Mouse (Mus musculus): ENCODE results near the gene Adcy2.

The Adcy2 gene

GRCm38 (mm10) chr13:68998918-68999801 is at the start of gene Adcy2:
Adcy2 (minus strand) TSS chr13:68999541.
- WGBS = 1% methylated on average over 96 of the region's 106 CpGs

- WGBS = 69% methylated on average over 5 of the region's 5 CpGs
Measured at GRCm38 (mm10) chr13:69036991-69037597, 37.8 kb upstream of the Adcy2 start.

DNA sequence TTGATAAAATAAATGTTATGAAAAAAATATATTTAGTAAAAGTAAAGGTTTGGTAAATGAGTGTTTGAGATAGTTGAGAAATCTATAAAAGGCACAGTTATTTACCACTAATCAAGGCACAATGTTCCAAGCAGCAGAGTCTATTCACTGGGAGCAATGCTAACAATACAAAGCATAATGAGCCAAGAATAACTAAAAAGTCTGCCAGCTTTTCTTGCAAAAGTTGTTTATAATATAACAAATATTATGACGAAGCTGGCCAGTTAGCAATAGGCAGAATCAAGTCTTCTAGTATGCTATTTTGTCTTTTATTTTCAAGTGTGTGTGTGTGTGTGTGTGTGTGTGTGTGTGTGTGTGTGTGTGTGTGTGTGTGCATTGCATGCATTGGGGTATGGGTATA is 35.3 kb upstream of the Adcy2 start:
- WGBS = 62% methylated on average over 1 of the region's 1 CpGs

- WGBS = 85% methylated on average over 7 of the region's 7 CpGs
Measured at GRCm38 (mm10) chr13:69033532-69033931, 34.2 kb upstream of the Adcy2 start.

DNA sequence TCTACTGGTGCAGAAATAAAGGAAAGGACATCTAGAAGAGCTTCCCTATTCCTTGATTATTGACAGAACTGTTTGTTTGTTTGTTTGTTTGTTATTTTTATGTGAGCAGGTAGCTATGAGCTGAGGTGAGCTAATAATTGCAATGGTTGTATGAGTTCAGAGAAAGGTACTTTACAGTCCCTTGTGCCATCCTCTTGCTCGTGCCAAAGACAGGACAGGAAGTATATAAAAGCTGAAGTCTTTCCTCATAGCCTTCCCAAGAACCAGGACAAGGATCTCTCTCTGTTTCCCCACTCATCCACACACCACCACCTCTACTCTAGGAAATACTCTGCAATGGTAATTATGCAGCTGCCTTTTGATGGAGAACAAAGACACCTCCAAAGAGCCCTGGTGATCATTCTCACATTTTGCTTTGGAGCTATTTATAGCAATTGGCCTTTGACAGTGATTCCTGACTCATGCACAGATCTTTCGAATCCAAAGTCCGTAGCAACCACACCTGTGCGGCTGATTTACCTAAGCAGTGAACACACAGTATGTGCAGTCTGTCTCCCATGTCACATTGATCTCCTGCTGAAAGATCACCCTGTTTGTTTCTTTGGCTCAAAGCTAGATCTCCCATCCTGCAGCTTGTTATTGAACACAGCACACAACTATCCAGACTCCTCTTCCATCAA is 29.9 kb upstream of the Adcy2 start:
- WGBS = 81% methylated on average over 4 of the region's 4 CpGs

DNA sequence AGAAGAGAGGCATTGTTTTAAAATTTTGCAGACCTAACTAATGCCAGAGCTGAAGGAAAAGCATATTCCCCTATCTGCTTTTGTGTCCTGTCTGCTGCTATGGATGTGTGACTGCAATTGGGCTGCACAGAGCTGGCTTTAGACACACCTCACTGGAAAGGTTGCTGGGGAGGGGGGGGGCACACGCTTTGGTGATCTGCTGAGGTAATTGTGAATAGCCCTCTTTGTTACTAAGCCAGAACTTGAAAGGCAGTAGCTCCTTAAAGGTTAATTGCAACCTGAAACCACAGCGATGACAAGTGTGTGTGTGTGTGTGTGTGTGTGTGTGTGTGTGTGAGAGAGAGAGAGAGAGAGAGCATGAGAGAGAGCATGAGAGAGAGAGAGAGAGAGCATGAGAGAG is 25.6 kb upstream of the Adcy2 start:
- WGBS = 45% methylated on average over 2 of the region's 2 CpGs

DNA sequence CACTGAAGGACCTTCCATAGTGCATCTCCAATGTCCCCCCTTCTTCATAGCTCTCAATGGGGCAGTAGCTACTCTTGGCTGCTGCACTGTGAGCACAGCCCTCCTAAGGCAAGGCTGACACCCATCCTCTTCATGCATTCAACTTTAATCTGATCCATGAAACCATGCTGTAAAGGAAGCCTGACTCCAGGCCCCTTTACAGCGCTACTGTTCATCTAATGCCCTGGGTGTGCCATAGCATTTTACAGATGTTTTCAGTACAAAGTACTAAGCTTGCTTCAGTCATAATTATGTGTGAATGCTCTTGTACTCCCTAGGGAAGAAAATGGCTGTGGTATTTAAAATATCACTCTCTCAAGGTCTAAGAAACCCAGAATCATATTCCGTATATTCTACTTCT is 23.9 kb upstream of the Adcy2 start:
- 94% methylated on average over 2 of the region's 2 CpGs for WGBS

DNA sequence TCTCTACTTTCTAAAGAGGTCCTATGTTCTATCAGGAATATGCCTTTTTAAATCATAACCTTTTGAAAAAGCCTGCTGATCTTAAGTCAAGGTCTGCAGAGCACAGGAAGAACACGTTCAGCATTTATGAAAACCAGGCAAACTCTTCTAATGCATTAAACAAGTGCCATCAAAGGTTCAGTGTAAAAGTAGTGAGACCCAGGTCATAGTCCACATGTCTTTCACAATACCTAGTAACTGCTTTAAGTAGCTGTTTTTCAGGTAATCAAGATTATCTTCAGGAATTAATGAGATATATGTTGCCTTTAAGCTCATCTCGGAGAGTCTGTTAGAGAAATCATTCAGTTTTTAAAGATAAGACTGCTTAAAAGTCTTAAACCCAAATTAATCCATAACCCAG is 21.2 kb upstream of the Adcy2 start:
- WGBS = 84% methylated on average over 2 of the region's 2 CpGs

- WGBS = 51% methylated on average over 5 of the region's 5 CpGs
Measured at GRCm38 (mm10) chr13:69006915-69007314, 7.6 kb upstream of the Adcy2 start.

GRCm38 (mm10) chr13:69006091-69006490 is 6.8 kb upstream of the Adcy2 start:
- 42% methylated on average over 4 of the region's 4 CpGs for WGBS

- 90% methylated on average over 4 of the region's 4 CpGs for WGBS
Measured at GRCm38 (mm10) chr13:69004406-69004805, 5.1 kb upstream of the Adcy2 start.

- WGBS = 63% methylated on average over 5 of the region's 5 CpGs
Measured at GRCm38 (mm10) chr13:69002631-69003030, 3.3 kb upstream of the Adcy2 start.

DNA sequence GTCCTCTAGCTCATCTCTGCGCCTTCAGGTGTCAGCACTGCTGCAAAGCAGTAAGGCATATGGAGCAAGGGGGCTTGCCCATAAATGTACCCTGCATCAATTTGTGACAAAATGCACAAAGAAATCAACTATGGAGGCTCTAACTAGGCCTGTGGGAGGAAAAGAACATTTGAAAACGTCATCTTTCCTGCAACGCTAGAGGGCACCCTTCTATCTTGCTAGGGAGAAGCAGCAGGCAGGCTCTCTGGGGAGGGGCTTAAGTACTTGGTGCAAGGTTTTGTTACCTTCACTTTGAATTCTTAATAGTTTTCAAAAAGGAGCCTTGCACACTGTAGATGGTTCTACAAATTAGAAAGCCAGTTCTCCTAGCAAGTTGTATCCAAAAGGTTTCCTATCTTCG is 2.8 kb upstream of the Adcy2 start:
- WGBS = 22% methylated on average over 4 of the region's 4 CpGs

DNA sequence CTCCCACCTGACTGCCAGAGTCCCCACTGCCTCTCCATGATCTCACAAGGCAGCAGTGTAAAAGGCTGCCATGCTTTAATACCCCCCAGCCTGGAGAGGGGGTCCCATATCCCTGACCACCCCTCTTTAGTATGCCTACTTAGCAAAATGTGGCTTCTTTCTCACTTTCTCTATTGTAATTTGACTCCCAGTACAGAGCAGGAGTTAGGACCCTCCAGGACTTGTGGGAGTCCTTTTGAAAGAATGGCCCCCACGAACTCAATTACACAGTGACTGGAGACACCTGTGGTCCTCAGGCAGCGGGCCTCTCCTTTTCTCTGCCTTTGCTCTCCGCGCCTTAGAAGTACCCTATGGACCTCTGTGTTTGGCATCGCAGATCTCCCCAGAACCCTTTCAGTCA is 485 bp upstream of the Adcy2 start:
- 60% methylated on average over 5 of the region's 5 CpGs for WGBS

DNA sequence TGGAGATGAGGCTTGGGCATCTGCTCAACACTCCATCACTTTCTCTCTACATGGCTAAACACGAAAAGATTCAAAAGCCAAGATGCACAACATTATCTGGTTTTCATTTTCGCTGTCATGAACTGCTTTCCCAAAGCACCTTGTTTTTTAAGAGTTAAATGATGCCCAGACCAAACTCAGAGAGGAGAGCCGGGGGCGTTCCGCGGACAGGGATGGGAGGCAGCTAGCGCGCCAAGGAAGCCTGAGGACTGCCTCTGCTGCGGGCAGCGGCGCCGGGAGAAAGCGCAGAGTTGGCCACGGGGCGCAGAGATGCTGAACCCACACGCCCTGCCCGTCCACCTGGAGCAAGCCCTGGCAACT is 803 bp downstream of the Adcy2 start:
- WGBS = 1% methylated on average over 17 of the region's 17 CpGs

- WGBS = 5% methylated on average over 22 of the region's 22 CpGs
Measured at GRCm38 (mm10) chr13:68997821-68998551, 1.4 kb downstream of the Adcy2 start.

- 23% methylated on average over 10 of the region's 10 CpGs for WGBS
Measured at GRCm38 (mm10) chr13:68997386-68997785, 2.0 kb downstream of the Adcy2 start.

GRCm38 (mm10) chr13:68996661-68997060 is 2.7 kb downstream of the Adcy2 start:
- 48% methylated on average over 3 of the region's 3 CpGs for WGBS

GRCm38 (mm10) chr13:68985789-68986188 is 13.6 kb downstream of the Adcy2 start:
- 46% methylated on average over 2 of the region's 2 CpGs for WGBS

DNA sequence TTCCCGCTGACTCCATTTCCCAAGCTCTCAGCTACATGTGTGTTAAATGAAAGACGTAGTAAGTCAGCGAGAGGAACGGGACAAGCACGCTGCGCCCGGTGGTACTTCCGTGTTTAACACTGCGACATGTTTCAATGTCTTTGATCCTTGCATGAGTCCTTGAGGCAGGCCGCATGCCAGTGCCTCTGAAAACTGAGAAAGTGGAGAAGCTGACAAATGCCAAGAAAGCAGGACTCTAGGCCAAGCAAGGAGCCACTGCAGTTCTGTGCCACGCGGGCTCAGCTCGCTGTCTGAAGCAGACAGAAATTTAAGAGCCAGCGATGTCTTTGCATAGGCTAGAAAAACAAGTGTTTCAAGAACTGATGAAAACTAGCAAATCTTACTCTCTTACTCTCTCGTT is 15.3 kb downstream of the Adcy2 start:
- 62% methylated on average over 15 of the region's 15 CpGs for WGBS

GRCm38 (mm10) chr13:68981048-68981447 is 18.3 kb downstream of the Adcy2 start:
- WGBS = 52% methylated on average over 2 of the region's 2 CpGs

GRCm38 (mm10) chr13:68973143-68973542 is 26.2 kb downstream of the Adcy2 start:
- WGBS = 35% methylated on average over 3 of the region's 3 CpGs

All from cerebral cortex, adult 2 months (tissue).